Mouse (Mus musculus) MEL (cell line): Measurements from ENCODE around the gene Map9.

ENCODE experiments used
- CTCF ChIP-seq, 3 experiments: IDR thresholded peaks in 2 of 3; conservative IDR thresholded peaks in 1 of 3; 2 replicates each; pipeline ENCODE4 v1.5.1; 2011 to 2012; ENCODE audit warnings: low read length in 3 of 3, low read depth in 2 of 3, mild to moderate bottlenecking in 2 of 3, improper control_type of control experiment in 1 of 3, inconsistent platforms in 1 of 3, mixed read lengths in 1 of 3, moderate library complexity in 1 of 3; ENCODE audit not compliant: control insufficient read depth in 1 of 3, insufficient read depth in 1 of 3, poor library complexity in 1 of 3, severe bottlenecking in 1 of 3
- GATA1 ChIP-seq: IDR thresholded peaks from 2 replicates; pipeline ENCODE4 v1.6.1; 2011; ENCODE audit warnings: low read depth, low read length, improper control_type of control experiment
- MEF2A ChIP-seq: IDR thresholded peaks from 2 replicates; pipeline ENCODE4 v1.6.1; 2014; ENCODE audit warnings: low read depth, mild to moderate bottlenecking, inconsistent platforms, low read length, improper control_type of control experiment; ENCODE audit not compliant: poor library complexity, insufficient replicate concordance, severe bottlenecking; ENCODE audit errors: extremely low read depth
- POLR2AphosphoS2 ChIP-seq: IDR thresholded peaks from 2 replicates; pipeline ENCODE4 v1.6.1; 2011; ENCODE audit warnings: low read length, improper control_type of control experiment
- ZNF384 ChIP-seq: IDR thresholded peaks from 2 replicates; pipeline ENCODE4 v1.6.1; 2012; ENCODE audit warnings: low read depth, mild to moderate bottlenecking, inconsistent platforms, low read length, improper control_type of control experiment

DNA sequence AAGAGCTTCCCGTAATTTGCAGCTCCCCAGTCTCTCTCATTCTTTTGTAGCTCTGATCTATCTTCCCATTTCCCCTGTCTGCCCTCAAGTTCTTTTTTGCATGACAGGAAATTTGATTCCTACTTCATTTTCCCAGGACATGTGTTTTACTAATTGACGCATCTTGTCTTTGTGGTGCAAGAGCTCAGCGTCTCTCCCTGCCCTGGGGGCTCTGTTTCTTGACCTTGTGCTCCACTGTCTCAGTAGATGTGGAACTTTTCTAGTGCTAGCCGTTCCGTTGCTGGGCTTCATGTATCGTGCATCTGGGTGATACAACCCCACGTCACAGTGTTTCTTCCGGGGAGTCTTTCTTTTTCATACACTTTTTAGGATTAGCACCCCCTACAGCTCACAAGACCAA, 27.2 kb downstream of the Map9 start:
- TF ChIP-seq CTCF (IDR thresholded peaks at IDR 0.05 in 2 of 3, conservative IDR thresholded peaks at IDR 0.05 in 1 of 3; ENCODE audit: control insufficient read depth in 1 of 3, insufficient read depth in 1 of 3, low read depth in 2 of 3, low read length in 3 of 3, poor library complexity in 1 of 3, severe bottlenecking in 1 of 3): no peak
- TF ChIP-seq ZNF384: no peak
- TF ChIP-seq POLR2AphosphoS2: no peak
- no peak for TF ChIP-seq GATA1
- TF ChIP-seq MEF2A: no peak
